Mouse (Mus musculus): ENCODE data around the gene Ttc25. TPM values are rescaled to one million over a fixed set of nuclear protein-coding genes. Genes with fewer than 3 reads are reported as not detected.
A peak's percentile ranks its signal among the peaks of the same experiment; 100 is the strongest.

Ttc25 gene
- polyA plus RNA-seq, 1 experiment = 0.04 TPM

- Histone ChIP-seq H3K4me1 (ENCODE audit: control insufficient read depth, insufficient read depth, insufficient read length) (peaks cover 9% of the 10 kb centered on the region), H3K36me3 (ENCODE audit: control insufficient read depth, insufficient read depth, low read length) (peaks cover 48% of the 10 kb centered on the region), H3K27me3 (ENCODE audit: control insufficient read depth, insufficient read depth, low read length) (no peaks in the 10 kb centered on the region), H3K4me3 (ENCODE audit: extremely low read depth, insufficient read depth, insufficient read length) (no peak overlapping the region), H3K27ac (ENCODE audit: insufficient read depth, low read length) (no peak overlapping the region)
- WGBS = 96% methylated on average over 11 of the region's 11 CpGs
- TF ChIP-seq POLR2A (IDR thresholded peaks at IDR 0.05; ENCODE audit: low read depth, low read length) (no peak), CTCF (IDR thresholded peaks at IDR 0.05; ENCODE audit: extremely low read depth, insufficient read depth, insufficient read length, insufficient replicate concordance) (no peak)
- no peak for DNase-seq (ENCODE audit: low read depth in 1 of 2, low spot score in 2 of 2)
These were observed 47.1 kb downstream of the Ttc25 start for GRCm38 (mm10) chr11:100592346-100593046.

- Histone ChIP-seq H3K36me3 (ENCODE audit: control insufficient read depth, insufficient read depth, low read length) (peaks cover 41% of the 10 kb centered on the region), H3K4me1 (ENCODE audit: control insufficient read depth, insufficient read depth, insufficient read length) (peaks cover 15% of the 10 kb centered on the region), H3K4me3 (ENCODE audit: extremely low read depth, insufficient read depth, insufficient read length) (no peak overlapping the region), H3K27ac (ENCODE audit: insufficient read depth, low read length) (no peak overlapping the region), H3K27me3 (ENCODE audit: control insufficient read depth, insufficient read depth, low read length) (no peaks in the 10 kb centered on the region)
- TF ChIP-seq POLR2A (IDR thresholded peaks at IDR 0.05; ENCODE audit: low read depth, low read length) (no peak), CTCF (IDR thresholded peaks at IDR 0.05; ENCODE audit: extremely low read depth, insufficient read depth, insufficient read length, insufficient replicate concordance) (no peak)
- DNase-seq (ENCODE audit: low read depth in 1 of 2, low spot score in 2 of 2) = no peak
- 93% methylated on average over 7 of the region's 7 CpGs for WGBS
These were observed 49.2 kb downstream of the Ttc25 start for GRCm38 (mm10) chr11:100594608-100595007.

- H3K27me3 ChIP-seq (ENCODE audit: control insufficient read depth, insufficient read depth, low read length) = no peaks in the 10 kb centered on the region
- H3K4me1 ChIP-seq (ENCODE audit: control insufficient read depth, insufficient read depth, insufficient read length) = peaks cover 15% of the 10 kb centered on the region
- no peak overlapping the region for H3K4me3 ChIP-seq (ENCODE audit: extremely low read depth, insufficient read depth, insufficient read length)
- H3K27ac ChIP-seq (ENCODE audit: insufficient read depth, low read length) = no peak overlapping the region
- TF ChIP-seq CTCF (IDR thresholded peaks at IDR 0.05; ENCODE audit: extremely low read depth, insufficient read depth, insufficient read length, insufficient replicate concordance) (no peak), POLR2A (IDR thresholded peaks at IDR 0.05; ENCODE audit: low read depth, low read length) (no peak)
- DNase-seq (ENCODE audit: low read depth in 1 of 2, low spot score in 2 of 2) = no peak
- 94% methylated on average over 4 of the region's 4 CpGs for WGBS
- peaks cover 39% of the 10 kb centered on the region for H3K36me3 ChIP-seq (ENCODE audit: control insufficient read depth, insufficient read depth, low read length)
These were observed 50.1 kb downstream of the Ttc25 start for GRCm38 (mm10) chr11:100595533-100595932.

- Histone ChIP-seq H3K4me1 (ENCODE audit: control insufficient read depth, insufficient read depth, insufficient read length) (peaks cover 15% of the 10 kb centered on the region), H3K36me3 (ENCODE audit: control insufficient read depth, insufficient read depth, low read length) (peaks cover 26% of the 10 kb centered on the region), H3K27me3 (ENCODE audit: control insufficient read depth, insufficient read depth, low read length) (no peaks in the 10 kb centered on the region), H3K4me3 (ENCODE audit: extremely low read depth, insufficient read depth, insufficient read length) (no peak overlapping the region), H3K27ac (ENCODE audit: insufficient read depth, low read length) (peak overlapping the region; percentile 87)
- no peak for TF ChIP-seq POLR2A (IDR thresholded peaks at IDR 0.05; ENCODE audit: low read depth, low read length)
- TF ChIP-seq CTCF (IDR thresholded peaks at IDR 0.05; ENCODE audit: extremely low read depth, insufficient read depth, insufficient read length, insufficient replicate concordance) = no peak
- 36% methylated on average over 4 of the region's 4 CpGs for WGBS
- DNase-seq (ENCODE audit: low read depth in 1 of 2, low spot score in 2 of 2) = peak in 1 of 2 experiments; percentile 49
These were observed 52.7 kb downstream of the Ttc25 start for GRCm38 (mm10) chr11:100598074-100598473.

GRCm38 (mm10) chr11:100601372-100601771, 56.0 kb downstream of the Ttc25 start:
- no peaks in the 10 kb centered on the region for H3K27me3 ChIP-seq (ENCODE audit: control insufficient read depth, insufficient read depth, low read length)
- no peak for TF ChIP-seq CTCF (IDR thresholded peaks at IDR 0.05; ENCODE audit: extremely low read depth, insufficient read depth, insufficient read length, insufficient replicate concordance)
- DNase-seq (ENCODE audit: low read depth in 1 of 2, low spot score in 2 of 2) = no peak
- H3K4me1 ChIP-seq (ENCODE audit: control insufficient read depth, insufficient read depth, insufficient read length) = peaks cover 15% of the 10 kb centered on the region
- no peak overlapping the region for H3K27ac ChIP-seq (ENCODE audit: insufficient read depth, low read length)
- H3K4me3 ChIP-seq (ENCODE audit: extremely low read depth, insufficient read depth, insufficient read length) = no peak overlapping the region
- 92% methylated on average over 3 of the region's 3 CpGs for WGBS
- H3K36me3 ChIP-seq (ENCODE audit: control insufficient read depth, insufficient read depth, low read length) = peaks cover 19% of the 10 kb centered on the region

DNA sequence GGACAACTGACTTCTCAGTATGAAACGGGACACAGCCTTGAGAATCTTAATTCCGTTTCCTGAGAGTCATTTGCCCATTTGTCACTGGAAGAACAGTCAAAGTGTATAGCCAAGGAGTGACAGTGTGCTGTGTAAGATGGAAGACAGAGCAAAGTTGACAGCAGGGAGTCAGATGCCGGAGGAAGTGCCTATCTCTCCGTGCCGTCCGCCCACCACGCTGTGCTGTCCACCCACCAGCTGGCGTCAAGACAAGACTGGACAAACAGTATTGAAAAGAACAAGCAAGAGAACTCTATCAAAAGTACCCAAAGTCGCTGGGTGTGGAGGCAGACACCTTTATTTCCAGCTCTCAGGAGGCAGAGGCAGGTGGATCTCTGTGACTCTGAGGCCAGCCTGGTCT, 57.7 kb downstream of the Ttc25 start:
- no peak overlapping the region for H3K4me3 ChIP-seq (ENCODE audit: extremely low read depth, insufficient read depth, insufficient read length)

GRCm38 (mm10) chr11:100603813-100604212, 58.4 kb downstream of the Ttc25 start:
- H3K27me3 ChIP-seq (ENCODE audit: control insufficient read depth, insufficient read depth, low read length) = no peaks in the 10 kb centered on the region
- no peak for DNase-seq (ENCODE audit: low read depth in 1 of 2, low spot score in 2 of 2)
- no peak overlapping the region for H3K27ac ChIP-seq (ENCODE audit: insufficient read depth, low read length)
- WGBS = 85% methylated on average over 8 of the region's 8 CpGs
- H3K4me1 ChIP-seq (ENCODE audit: control insufficient read depth, insufficient read depth, insufficient read length) = peaks cover 6% of the 10 kb centered on the region; the same call in 1 of the 2 replicates
- no peak for TF ChIP-seq POLR2A (IDR thresholded peaks at IDR 0.05; ENCODE audit: low read depth, low read length)
- TF ChIP-seq CTCF (IDR thresholded peaks at IDR 0.05; ENCODE audit: extremely low read depth, insufficient read depth, insufficient read length, insufficient replicate concordance) = no peak
- peaks cover 15% of the 10 kb centered on the region for H3K36me3 ChIP-seq (ENCODE audit: control insufficient read depth, insufficient read depth, low read length)
- no peak overlapping the region for H3K4me3 ChIP-seq (ENCODE audit: extremely low read depth, insufficient read depth, insufficient read length)

More for the DNA sequence above, 57.7 kb downstream of the Ttc25 start:
- Histone ChIP-seq H3K4me1 (ENCODE audit: control insufficient read depth, insufficient read depth, insufficient read length) (peaks cover 8% of the 10 kb centered on the region; the same call in 1 of the 2 replicates), H3K27ac (ENCODE audit: insufficient read depth, low read length) (0 out of 2 replicates have a peak overlapping the region, but pooled peaks have one; percentile 8), H3K36me3 (ENCODE audit: control insufficient read depth, insufficient read depth, low read length) (peaks cover 14% of the 10 kb centered on the region), H3K27me3 (ENCODE audit: control insufficient read depth, insufficient read depth, low read length) (no peaks in the 10 kb centered on the region)
- 88% methylated on average over 9 of the region's 9 CpGs for WGBS
- no peak for DNase-seq (ENCODE audit: low read depth in 1 of 2, low spot score in 2 of 2)
- TF ChIP-seq POLR2A (IDR thresholded peaks at IDR 0.05; ENCODE audit: low read depth, low read length) (no peak), CTCF (IDR thresholded peaks at IDR 0.05; ENCODE audit: extremely low read depth, insufficient read depth, insufficient read length, insufficient replicate concordance) (no peak)
